Mouse (Mus musculus): ENCODE measurements around the gene Fam124a.
"Not testable (repeated sequence)": the region's sequence is repeated elsewhere in the genome, so short reads cannot be mapped to it uniquely, and the experiment has no call there.

Gene Fam124a

DNA sequence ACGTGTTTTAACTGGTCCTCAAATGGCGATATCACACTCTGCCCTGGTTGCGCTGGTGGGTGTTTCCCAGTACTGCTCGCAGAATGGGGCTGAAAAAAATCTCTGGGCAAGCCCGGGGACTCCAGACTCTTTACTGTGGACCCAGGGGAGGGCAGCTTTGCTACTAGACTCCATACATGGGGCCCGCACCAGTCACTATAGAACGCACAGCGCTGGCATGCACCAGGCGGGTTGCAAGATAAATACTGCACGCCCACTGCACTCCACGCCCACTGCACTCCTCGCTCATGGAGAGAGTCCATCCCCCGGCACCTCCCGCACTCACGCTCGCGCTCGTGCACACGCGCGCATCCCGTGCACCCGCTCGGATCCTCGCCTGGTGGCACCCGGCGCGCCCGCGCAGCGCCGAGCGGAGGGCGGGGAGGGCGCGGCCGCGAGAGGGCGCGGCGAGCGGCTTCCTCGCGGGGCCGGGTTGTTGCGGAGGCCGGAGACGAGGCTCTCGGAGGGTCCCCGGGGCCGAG lies at the start of gene Fam124a:
TSS of gene Fam124a (plus strand) at position 429 of the 521 bp plus-strand sequence.
- DNase-seq = peak; percentile 72 to 81

DNA sequence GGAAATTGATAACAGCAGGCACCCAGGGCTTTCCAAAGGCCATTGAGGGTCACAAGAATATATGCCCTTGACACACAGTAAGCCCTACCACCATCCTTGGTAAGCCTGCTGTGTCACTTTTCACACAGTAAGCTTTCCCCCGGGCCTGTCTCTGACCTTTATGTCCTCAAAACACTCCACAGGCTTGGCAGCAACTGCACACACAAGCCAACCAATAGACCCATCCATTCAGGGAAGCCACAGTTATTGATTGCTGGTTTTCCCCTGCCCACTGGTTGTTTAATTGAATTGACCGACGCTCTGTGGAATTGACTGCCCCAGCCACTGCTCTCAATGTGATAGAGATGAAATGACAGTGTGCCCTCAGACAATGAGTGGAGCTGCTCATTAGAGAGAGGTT lies 49.3 kb upstream of the Fam124a start:
- no peak for DNase-seq

DNA sequence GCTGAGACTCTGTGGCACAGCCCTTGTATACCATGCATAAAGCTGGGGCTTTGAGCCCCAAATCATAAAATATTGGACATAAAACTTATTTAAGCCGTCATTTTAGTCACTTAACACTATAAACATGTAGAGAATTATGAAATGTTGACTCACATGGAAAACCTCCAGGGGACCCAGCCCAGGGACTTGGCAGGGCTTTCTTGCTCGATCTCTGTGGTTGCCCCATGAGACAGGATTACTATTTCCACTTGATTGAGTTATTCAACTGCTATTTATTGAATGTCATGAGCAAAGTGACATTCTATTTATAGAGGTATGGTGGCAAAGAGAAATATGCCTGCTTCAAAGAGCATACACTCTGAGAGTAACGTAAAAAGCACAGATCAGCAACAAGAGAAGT lies 46.2 kb upstream of the Fam124a start:
- no peak for DNase-seq

DNA sequence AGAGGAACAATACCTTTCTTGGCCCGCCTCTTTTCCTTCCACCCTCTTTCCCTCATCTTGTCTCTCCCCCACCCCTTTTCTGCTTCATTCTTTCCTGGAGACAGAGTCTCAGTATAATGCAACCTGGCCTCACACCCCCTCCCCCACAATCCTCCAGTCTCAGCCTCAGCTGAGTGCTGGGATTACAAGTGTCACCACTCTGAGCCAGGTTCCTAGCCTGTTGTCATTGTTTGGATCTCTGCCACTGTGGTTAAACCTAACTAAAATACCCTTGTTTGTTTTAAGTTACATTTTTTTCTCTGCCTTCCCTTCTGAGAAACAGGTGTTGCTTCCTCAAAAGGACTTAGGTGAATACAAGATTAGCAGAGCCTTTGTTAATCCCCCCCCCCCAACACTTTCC lies 42.7 kb upstream of the Fam124a start:
- DNase-seq = no peak

DNA sequence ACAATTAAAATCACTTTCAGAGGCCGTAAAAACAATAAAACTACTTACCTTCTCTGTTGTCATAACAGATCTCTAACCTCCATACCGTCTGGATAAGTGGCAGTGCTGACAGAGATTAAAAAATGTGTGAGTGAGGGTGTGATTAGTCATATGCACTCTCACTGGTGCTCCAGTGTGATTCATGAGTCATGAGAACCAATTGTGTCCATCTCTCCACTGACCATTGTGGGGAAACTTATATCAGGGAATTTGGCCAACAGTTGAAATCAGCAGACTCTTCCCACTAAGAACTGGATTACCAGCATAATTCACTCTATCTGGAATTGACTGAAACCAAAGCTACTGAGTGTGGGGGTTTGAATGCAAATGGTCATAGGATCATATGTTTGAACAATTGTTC lies 24.6 kb upstream of the Fam124a start:
- no peak for DNase-seq

DNA sequence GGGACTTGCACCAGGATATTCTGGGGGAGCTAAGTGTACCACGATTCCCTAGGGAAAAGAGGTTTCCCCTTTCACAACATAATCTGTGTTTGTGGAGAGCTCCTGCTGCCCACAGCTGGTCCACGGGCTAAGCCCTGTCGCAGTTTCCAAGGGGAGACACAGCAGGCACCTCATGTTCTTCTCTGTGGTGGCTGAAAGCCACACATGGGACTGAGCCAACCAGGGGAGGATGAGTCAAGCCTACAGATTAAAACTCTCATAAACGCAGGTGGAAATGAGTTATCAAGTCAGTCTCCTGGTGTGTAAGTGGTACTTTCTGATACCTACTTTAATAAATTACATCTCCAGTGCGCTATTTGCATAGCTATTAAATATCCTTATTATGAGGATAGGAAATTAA lies 19.4 kb upstream of the Fam124a start:
- DNase-seq = no peak

DNA sequence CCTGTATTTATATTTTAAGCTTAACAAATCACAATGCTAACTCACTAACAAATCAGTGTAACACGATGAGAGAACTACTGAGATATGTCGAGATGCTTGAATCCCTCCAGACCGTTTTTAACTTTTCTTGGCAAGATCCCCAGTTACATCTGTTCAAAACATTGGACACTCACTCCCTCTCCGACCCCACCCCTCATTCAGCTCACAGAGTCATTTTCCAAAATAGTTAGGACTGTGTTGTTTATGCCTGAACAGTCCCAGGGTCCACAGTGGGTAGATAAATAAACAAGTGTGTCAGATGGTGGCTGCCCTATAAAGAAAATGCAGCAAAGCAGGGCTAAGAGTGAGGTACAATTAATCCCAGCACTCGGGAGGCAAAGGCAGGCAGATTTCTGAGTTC lies 18.5 kb upstream of the Fam124a start:
- DNase-seq = no peak

DNA sequence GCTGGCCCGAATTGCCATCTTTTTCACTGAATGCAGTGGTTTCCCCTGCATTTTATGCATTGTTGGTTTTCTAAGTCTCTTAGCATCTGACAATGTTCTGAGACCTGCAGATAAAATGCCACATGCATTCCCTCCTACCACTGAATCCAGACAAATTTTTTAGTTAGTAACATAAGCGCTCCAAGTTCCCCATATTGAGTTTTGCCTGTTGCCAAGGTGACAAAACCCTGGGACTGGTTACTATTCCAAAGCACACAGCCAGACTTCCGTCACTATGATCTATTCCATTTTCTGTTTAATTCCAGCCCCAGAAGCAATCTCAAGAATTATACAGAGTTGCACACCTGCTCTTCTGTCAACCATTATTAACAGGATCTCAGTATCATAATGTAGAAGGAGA lies 15.7 kb upstream of the Fam124a start:
- no peak for DNase-seq

DNA sequence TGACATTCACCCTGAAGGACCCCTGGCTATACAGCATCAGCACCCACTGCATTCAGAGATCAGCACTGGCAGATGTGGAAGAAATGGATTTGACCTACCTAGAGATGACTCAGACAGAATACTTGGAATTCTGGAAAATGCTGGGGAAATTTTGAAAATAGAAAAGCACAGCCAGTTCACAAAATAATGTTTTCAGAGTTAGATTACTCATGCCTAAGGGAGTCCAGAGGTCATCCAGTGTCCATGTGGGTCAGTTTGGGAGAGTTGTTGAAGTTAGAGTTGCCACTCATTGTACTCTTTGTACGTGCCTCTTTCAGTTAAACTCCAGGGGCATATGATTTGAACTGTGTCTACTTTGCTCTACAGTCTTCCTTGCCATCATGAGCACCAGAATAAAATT lies 13.8 kb upstream of the Fam124a start:
- DNase-seq = no peak

DNA sequence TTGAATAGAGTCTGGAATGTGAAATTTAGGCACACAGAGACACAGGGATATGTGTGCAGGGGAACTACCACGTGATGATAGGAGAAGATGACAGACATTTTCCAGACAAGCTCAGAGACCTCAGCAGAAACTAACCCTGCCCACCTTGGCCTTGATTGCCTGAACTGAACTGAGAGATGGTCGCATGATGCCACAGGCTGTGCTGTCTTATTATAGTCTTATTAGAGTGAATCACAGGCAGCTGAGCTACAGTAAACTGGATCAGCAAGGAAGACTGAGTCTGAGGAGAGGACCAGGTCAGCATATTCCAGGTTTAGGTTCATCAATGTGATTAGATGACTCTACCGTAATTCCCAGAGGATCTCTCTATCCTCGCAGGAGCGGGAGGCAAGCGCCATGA lies 9.2 kb upstream of the Fam124a start:
- DNase-seq = no peak

DNA sequence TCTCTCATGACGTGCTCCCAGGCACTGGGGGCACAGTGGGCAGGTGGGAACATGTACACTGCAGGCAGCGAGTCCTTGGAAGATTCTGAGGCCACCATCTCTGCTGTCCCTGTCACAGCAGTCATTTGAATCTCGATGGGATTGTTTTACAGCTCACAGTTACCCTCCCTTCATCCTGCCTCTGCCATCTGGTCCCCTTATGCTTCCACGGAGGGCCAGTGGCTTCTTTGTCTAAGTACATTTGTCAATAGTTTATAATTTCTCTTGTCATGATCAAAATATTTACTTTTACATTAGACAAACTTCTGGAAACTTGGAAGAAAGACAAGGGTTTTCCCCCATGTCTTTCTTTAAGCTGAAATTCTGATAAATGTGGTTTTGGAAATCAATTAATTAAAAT lies 8.8 kb upstream of the Fam124a start:
- no peak for DNase-seq

DNA sequence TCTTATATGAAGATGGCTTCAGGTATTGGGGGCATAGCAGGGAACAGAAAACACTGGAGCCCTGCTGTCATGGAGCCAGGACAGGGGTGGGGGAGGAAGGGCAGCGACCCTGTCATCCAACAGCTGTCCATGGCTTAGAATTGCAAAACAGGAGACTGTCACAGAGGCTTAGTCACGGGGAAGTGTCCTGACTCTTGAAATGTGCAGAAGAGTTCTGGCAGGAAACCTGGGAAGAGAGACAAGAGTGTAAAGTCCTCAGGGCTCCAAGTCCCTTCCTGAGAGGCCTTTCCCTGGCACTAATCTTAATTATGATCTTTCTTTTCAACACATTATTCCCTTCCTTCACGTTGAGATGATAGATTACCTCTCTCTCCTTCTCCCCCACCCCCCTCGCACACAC lies 5.4 kb upstream of the Fam124a start:
- DNase-seq = no peak

DNA sequence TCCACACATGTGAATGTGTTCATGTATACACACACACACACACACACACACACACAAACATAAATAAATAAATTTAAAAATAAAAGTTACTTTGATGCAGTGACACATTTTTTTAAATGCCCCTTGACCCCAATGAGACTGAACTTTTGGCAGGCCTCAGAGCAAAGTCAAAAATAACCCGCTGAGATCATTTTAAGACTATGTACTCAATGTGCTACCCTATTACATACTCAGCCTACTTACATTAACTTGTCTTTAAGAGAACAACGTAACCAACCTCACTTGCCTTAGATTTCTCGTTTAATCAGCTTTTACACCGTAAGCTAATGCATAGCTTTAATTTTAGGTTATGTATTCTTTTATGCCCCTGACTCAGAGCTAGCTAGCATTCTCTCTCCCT lies 2.8 kb upstream of the Fam124a start:
- DNase-seq = no peak

DNA sequence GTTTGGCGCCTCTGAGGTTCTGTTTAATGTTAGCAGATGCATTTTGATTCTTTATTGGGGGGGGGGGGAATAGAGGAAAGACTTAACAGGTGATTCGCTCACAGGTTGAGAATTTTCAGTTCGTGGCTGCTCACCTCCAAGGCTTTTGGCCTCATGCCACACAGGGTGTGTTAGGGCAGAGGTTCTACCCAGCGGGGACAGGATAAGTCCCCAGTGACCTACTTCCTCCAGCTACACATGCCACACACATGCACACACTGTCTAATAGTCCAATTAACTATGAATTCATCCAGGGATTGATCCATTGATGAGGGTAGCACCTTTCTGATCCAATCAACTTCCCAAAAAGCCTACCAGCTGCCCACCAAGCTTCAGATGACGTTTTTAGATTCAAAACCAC lies 1.8 kb upstream of the Fam124a start:
- no peak for DNase-seq

DNA sequence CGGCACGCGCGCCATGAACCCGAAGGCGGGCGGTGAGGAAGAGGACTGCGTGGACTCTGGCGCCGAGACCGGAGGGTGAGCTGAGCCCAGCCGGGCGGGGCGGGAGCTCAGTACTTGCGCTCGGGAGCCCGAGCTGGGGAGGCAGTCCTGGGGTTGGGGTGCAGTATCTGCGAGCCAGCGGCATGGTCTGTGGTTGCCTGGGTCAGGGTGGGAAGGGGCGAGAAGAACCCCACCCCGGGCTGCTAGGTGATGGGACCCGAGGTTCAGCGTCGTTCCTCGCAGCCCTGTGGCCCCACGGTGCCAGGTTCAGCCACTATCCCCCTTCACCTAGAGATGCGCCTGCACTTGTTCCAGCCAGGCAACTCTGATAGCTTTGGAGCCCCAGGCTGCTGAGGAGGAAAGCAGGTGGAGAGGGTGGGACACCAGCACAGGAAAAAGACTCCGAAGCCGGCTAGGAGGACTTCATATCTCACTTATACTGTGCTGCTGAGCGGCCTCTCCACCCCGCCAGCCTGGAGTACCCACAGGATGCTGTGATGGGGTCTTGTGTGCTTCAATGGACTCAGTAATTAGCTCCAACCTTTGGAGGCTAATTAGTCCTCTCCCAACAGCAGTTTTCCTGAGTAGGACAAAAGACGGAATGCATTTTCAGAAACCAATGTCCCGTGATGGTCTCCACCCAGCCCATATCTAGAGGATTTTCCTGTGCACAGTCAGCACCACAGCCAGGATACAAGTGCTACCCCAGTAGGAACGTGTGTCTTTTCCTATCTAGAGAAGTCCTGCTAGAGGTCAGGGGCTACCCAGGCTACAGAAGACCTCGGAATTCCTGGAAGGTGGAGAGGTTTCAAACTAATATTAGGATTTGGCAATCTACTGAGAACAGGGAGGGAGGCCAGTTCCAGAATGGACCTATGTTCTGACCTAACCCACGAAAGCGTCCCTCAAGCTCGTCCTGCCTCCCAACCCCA lies 588 bp downstream of the Fam124a start:
- no peak for DNase-seq

DNA sequence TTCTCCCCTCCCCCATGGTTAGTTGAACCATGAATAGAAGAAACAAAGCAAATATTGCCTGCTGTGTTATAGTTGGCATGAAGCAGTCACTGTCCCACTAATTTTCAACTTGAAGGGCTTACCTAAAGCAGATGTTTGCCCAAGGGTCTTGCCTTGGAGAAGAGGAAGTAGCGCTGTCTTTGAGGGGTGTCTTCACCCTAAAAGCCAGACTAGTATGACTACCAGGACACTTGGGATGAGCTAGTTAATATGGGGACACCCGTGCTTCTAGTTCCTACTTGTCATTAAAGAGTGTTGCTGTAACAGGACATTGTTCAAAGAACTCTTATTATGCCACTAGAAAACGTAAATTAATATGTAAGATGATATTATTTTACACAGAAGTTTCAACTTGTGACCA lies 1.6 kb downstream of the Fam124a start:
- no peak for DNase-seq

DNA sequence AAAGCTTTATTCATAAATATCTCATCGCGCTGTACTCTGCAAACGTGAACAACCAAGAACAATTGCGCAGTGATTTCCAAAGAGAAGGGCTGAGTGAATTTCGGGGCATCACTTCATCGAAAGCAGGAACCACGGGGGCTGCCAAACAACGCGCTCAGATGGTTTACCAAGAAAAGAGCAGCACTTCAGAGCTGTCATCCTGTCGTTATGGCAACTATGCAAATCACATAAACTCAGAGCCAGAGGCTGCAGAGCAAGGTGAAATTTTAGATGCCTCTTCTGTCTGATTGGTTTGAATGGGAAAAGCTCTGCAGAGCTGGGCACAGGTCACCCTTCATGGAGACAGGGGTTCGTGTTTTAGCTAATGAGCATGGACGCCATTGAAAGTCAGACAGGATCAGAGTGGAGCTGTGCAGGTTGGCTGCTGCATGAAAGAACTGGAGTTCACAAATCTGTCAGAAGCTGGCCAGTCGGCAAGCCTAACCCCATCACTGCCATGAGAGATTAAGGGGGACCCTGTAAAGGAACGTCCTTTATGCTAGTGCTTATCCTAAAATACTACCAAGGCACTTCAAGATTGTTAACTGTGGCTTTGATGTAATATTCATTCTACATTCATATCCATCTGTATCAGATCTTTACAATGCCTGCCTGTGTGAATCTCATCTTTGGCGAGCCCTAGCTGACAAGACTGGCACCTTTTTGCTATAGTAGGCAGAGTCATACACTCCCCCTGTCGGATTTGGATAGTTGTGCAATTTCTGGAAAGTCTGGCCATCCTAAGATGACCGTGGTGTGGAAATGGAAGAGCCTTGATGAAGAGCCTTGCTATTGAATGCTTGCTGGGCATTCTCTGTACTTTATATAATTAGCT lies 6.6 kb downstream of the Fam124a start:
- DNase-seq = no peak

DNA sequence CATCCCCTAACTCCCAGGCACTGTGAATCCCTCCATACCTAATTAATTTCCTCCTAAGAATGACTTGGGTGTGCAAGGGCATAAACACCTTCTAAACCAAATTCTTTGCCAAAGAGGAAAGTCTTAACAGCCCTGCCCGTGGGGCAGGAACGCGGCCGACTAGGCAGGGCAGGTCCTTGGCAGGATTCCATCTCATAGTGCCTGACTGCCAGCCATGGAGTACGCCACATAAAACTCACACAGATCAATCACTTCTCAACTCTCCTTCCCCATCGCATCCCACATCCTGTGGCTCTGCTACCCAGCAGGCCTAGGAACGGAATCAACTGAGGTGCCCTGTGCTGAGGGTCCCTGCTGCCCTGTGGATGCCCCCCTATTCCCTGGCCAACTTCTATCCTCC lies 8.1 kb downstream of the Fam124a start:
- DNase-seq = no peak

DNA sequence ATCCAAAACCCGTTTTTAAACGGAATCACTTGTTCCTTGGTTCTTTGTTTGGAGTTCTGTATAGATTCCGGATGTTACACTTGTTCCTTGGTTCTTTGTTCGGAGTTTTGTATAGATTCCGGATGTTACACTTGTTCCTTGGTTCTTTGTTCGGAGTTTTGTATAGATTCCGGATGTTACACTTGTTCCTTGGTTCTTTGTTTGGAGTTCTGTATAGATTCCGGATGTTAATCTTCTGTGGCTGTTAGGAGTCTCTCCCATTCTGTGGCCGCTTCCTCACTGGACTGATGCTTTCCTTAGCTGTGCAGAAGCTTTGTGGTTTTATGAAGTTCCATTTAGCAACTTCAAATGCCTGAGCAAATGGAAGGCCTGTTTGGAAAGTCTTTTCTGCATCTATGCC lies 11.3 kb downstream of the Fam124a start, which contains the start of gene Gm4131:
TSS of gene Gm4131 (minus strand) at position 101 of the 400 bp plus-strand sequence.
- DNase-seq = not testable (repeated sequence)

DNA sequence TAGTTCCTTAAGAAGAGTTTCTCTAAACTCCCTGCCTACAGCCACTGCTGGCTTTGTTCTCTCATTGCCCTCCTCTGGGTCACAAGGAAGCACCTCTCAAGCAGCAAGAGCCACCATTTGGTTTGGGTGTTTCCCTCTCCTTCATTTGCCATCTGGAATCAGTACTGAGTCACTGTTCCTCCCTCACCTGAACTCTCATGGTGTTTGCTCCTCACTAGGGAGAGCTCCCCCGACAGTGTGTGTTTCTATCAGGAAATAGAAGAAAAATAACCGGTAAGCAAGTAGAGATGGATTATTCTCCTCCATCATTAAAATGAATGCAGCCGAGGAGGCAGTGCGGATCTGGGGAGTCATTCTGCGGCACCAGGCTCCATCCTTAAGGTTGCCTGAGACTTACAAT lies 13.9 kb downstream of the Fam124a start:
- no peak for DNase-seq

DNA sequence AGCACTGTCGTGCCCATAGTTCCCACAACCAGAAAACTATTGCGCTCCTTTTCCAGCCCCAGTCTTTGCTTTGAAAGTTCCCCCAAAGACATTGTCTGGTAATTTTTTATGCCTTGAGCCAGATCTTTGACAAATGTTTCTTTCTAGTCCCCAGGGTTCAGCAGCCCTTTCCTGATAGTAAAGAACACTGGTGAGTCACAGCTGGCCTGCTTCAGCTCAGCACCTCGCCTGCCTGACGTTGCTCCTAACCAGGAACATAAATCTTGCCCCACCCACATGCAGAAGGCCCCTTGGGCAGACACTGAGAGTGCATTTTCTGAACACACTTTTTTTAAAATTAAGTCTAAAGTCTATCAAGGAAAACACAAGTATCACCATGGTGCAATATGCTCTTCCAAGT lies 14.8 kb downstream of the Fam124a start:
- DNase-seq = no peak

DNA sequence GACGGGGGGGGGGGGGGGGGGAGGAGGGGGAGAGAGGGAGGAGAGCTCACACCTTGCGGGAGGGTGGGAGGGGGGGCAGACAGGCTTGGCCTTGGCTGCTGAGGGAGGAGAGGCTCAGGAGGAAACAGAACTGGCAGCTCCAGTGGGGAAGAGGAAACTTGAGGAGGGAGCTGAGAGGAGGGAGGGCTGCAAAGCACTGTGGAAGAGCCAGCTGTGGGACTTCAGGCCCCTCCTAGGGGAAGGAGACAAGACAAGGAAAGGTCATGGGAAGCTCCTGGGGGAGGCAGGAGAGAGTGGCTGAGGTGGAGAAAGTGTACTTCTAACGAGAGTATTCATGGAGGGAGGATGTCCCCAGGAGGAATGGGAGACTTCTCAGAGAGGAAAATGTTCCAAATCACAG lies 17.9 kb downstream of the Fam124a start:
- no peak for DNase-seq

DNA sequence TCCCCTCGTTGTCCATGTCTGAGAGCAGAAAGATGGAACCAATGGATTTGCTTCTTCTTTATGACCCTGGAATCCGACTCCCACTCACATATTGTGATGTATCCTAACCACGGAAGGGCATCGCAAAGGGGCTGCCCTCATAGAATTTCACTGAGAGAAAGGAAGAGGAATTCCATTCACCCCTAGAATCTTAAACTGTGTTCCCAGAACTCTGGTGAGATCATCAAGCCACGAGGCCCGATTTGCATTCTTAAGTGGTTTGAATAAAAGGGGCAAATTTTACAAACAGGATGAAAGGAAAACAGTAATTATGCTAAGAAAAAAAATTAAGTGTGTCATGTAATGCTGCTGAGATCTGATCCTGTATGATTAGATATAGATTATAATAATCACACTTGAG lies 19.4 kb downstream of the Fam124a start:
- no peak for DNase-seq

DNA sequence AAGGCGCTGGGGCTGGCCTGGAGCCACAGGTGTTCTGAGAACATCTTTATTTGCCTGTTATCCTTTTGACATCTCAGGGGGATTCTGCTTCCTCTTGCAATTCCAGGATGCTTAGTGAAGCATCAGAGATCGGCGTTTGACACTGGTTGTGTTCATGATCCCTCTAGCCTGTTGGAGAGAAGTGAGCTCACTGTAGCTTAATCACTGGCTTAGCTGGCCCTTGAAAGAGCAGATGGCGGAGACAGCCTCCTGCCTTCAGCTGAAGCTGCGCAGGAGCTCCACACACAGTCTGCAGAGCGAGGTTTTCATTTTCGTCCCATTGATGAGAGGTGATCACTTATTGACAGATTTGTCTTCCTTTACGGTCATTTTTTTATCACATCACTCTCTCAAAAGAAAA lies 20.3 kb downstream of the Fam124a start:
- DNase-seq = peak; percentile 24 to 28

Data from cerebellum, postnatal 36 days (tissue).